Mouse (Mus musculus): ENCODE results near the gene Tcf12.
A peak's percentile ranks its signal among the peaks of the same experiment; 100 is the strongest.

Tcf12 gene

DNA sequence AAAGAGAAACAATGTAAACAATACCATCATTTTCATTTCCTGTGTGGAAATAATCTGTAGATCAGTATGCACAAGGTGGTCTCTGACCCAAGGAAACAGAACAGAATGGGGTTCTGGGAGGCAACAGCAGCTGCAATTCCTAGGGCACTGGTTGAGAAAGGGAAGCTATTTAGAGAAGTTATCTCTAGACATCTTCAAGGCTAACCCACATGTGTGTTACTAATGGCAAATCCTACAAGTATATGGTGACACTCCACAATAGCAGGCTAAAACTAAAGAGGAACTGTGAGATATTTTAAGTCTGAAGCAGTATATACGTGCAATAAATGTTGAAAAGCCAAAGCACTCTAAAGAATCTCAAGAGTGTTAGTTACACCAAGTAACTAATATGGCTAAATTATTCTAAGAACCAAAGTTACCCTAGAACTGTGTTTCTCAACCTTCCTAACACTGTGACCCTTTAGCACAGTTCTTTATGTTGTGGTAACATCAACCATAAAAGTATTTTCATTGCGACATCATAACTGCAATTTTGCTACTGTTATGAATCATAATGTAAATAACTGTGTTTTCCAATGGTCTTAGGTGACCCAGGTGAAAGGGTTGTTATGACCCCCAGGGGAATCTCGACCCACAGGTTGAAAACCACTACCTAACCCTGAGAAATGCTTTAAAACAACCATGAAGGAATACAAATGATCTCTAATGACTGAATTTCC lies 22.6 kb downstream of the Tcf12 start:
- DNase-seq (ENCODE audit: low spot score), result no peak

GRCm38 (mm10) chr9:72085017-72085416 lies 26.7 kb downstream of the Tcf12 start:
- no peak for DNase-seq (ENCODE audit: low spot score)

DNA sequence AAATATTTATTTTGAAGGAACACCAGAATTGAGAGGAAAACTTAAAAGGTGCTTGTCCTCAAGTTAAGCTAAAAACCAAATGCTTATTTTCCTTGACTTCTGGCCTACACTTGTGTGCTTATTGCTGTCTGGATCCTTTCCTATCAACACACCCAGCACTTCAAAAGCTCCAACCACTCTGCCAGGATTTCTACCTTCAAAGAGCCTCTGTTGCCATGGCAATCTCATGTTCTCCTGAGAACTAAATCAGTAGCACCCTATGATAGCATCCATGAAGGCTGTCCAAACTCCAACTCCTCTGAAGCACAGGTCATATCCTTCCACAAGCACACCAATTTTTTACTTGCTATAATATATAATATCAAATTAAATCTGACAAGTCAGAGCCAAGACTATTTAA lies 27.5 kb downstream of the Tcf12 start:
- peak; percentile 11 for DNase-seq (ENCODE audit: low spot score)

DNA sequence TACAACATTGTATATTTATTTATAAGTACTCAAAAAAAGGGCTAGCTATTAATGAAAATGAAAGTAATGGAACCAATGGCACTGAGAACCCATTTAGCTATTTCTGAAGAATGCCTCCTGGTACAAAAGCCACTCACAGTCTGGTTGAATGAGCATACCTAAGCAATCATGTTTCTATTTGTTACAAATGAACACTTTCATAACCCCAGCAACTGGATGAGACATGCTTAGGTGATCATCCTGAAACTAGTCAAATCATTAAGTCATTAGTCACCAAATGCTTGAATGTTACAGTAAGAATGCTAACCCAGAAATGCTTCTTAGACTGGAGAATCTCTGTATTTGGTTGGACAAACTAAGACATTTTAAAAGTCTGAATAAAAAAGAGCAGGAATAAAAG lies 35.5 kb downstream of the Tcf12 start:
- peak; percentile 8 for DNase-seq (ENCODE audit: low spot score)

- no peak for DNase-seq (ENCODE audit: low spot score)
Observed at GRCm38 (mm10) chr9:72066151-72066550, 45.5 kb downstream of the Tcf12 start.

- DNase-seq (ENCODE audit: low spot score), result no peak
Observed at GRCm38 (mm10) chr9:72053144-72053543, 58.5 kb downstream of the Tcf12 start.

- DNase-seq (ENCODE audit: low spot score), result no peak
Observed at GRCm38 (mm10) chr9:72040156-72040555, 71.5 kb downstream of the Tcf12 start.

DNA sequence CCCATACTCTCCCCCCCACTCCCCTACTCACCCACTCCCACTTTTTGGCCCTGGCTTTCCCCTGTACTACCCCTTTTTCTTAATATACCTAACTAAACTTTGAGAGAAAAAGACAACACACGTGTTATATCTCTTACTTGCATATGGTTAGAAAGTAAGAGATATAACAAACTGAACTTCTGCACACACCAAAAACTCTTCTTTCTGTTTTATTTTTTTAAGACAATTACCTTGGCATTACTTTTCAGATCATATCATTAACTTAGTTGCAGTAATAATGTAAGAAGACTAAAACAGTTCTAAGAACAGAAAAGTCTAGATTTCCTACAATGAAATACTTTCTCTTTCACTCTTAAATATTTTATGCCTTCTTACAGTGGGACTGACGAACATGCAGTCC lies 72.3 kb downstream of the Tcf12 start:
- no peak for DNase-seq (ENCODE audit: low spot score)

DNA sequence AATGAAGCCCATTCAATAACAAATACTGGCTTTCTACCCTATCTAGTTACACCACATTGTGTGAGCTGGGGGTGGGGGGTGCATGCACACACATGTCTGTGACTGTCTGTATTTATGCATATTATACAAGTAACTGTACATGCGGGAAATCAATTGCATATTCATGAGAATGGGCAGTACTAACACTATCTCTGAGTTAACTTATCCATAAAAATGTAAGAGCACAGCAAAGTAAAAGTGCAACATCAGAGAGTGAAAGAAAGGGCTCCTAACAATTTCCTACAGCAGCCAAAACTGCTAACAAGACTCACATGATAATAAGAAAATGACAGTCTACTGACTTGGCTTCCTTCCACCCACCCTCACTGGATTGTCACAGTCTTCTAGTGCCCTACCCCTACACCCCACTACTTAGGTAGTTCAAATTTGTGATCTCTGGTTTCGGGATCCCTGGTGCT lies 74.6 kb downstream of the Tcf12 start:
- no peak for DNase-seq (ENCODE audit: low spot score)

- no peak for DNase-seq (ENCODE audit: low spot score)
Observed at GRCm38 (mm10) chr9:72036257-72036656, 75.4 kb downstream of the Tcf12 start.

DNA sequence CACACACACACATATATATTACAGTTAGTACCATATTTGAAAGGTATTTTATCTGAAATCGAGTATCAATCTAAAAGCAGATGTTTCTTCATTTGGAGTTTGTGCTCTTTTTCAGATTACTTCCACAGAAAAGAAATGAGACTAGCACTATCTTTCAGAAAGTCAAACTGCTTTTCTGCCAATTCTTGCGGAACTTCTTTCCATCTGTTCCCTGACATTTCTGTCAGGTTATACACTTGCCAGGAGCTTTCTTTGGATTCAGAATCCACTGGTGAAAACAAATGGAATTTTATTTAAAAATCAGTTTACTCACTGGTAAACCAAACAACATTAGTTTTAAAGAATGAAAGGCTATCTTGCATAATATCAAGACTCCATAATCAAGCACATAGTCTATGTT lies 78.4 kb downstream of the Tcf12 start:
- no peak for DNase-seq (ENCODE audit: low spot score)

DNA sequence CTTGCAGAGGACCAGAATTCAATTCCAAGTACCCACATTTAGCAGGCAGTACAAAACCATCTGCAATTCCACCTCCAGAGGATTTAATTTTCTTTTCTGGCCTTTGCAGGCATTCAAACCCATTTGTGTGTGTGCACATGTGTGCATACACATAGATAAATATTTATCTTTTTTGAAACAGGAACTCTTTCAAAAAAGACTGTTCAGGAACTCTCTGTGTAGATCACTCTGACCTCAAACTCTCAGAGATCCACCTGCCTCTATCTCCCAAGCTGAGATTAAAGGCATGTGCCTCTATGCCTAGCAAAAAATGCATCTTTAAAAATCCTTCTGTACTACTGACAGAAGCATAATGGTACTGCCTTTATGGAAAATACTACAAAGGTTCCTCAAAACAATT lies 81.4 kb downstream of the Tcf12 start:
- no peak for DNase-seq (ENCODE audit: low spot score)

- DNase-seq (ENCODE audit: low spot score), result no peak
Observed at GRCm38 (mm10) chr9:72029601-72030000, 82.1 kb downstream of the Tcf12 start.

GRCm38 (mm10) chr9:72023274-72023673 lies 88.4 kb downstream of the Tcf12 start:
- DNase-seq (ENCODE audit: low spot score), result no peak

DNA sequence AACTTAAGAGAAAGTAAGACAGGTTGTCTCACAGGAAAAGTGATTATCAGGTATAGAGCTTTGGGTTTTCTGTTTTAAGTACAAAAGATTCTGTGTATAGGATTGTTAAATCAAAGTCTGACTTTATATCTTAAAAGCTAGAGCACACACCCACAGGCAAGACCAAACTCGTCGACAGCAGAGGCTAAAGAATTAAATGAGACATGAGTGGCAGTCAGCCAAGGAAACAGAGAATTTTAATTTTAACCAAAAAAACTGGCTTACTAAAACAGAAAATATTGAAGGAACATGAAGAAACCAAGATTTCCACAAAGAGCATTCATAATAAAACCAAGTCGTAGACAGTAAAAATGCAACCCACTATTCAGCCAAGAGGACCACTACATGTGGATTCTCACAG lies 90.2 kb downstream of the Tcf12 start:
- DNase-seq (ENCODE audit: low spot score), result no peak

GRCm38 (mm10) chr9:72016021-72016420 lies 95.7 kb downstream of the Tcf12 start:
- DNase-seq (ENCODE audit: low spot score), result no peak

GRCm38 (mm10) chr9:72014585-72015381 lies 96.9 kb downstream of the Tcf12 start:
- DNase-seq (ENCODE audit: low spot score), result no peak

DNA sequence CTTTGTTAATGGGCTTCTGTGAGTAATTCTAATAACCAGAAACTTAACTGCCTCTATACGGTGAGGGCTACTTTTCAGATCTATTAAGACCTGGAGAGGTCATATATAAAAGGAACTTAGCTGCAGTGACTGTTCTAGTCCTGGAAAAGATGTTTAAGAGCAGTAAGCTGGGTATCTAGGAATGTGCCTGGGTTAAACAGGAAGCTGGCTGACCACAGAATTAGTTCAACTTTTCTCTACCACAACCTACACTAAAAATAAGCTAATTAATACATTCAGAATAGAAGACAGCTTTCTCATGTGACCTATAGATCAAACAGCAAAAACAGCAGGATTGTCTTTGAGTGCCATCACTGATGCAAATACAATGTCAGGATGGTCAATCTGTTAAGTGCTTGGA lies 98.1 kb downstream of the Tcf12 start:
- no peak for DNase-seq (ENCODE audit: low spot score)

GRCm38 (mm10) chr9:72008634-72009033 lies 103.0 kb downstream of the Tcf12 start:
- DNase-seq (ENCODE audit: low spot score), result no peak

DNA sequence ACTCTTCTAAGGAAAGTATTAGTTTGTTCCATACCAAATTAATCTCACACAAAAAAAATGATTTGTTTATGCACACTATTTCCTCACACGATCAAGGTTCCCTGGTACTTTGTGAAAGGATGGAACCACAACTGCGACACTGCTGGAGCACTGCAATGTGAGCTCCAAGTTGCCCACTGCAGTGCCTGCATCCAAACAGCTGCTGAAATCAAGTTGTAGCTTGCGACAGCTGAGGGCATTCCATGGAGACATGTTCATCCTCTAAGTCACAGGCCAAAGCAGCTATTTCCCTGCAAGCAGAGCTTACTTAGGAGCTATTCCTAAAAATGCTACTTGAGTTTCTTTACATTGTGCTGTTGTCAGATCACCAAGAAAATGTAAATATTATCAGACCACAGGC lies 120.5 kb downstream of the Tcf12 start:
- DNase-seq (ENCODE audit: low spot score), result no peak

- no peak for DNase-seq (ENCODE audit: low spot score)
Observed at GRCm38 (mm10) chr9:71990376-71990775, 121.3 kb downstream of the Tcf12 start.

GRCm38 (mm10) chr9:71989663-71990062 lies 122.0 kb downstream of the Tcf12 start:
- DNase-seq (ENCODE audit: low spot score), result no peak

- no peak for DNase-seq (ENCODE audit: low spot score)
Observed at GRCm38 (mm10) chr9:71986716-71987115, 125.0 kb downstream of the Tcf12 start.

DNA sequence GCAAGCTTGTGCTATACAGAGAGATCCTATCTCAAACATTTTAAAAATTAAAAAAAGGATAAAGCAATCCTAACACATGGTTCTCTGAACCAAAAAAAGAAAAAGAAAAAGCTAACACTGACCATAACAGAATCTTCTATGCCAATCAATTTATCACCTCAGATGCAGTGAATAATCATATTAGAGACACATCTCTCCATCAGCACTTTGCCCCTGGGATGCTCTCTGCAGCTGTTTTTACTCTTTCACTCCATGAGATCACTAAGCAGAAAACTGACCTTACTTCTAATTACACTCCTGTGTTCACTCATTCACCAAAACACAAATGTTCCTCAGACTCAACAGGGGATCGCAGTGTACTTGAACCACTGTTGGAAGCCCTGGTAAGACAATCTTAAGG lies 128.8 kb downstream of the Tcf12 start:
- DNase-seq (ENCODE audit: low spot score), result no peak
